7 mouse cellular contexts compared by ENCODE assay signal in genomic region chr11:80384461-80384860, GRCm38 (mm10). TPM values are rescaled to one million over a fixed set of nuclear protein-coding genes. Genes with fewer than 3 reads are reported as not detected.
DNase-seq lines count a peak whose midpoint lies in the region; ATAC-seq and TF ChIP-seq lines count a peak whose summit lies in the region.

No protein-coding gene starts in this region.

- H3K4me3 ChIP-seq in spleen, adult 2 months (ENCODE audit: extremely low read depth, insufficient read depth, insufficient read length) = peak overlapping the region; percentile 94; the same call in 1 of the 2 replicates
- peak overlapping the region; percentile 97 for H3K4me3 ChIP-seq in forebrain, embryonic 13.5 days
- peak overlapping the region; percentile 85 for H3K4me3 ChIP-seq in limb, embryonic 15.5 days
- peak overlapping the region; percentile 93 for H3K4me3 ChIP-seq in stomach, embryonic 16.5 days (replicated peaks; ENCODE audit: low read length)

- no peak for DNase-seq in spleen, adult 2 months (ENCODE audit: low read depth in 1 of 2, low spot score in 2 of 2)
- DNase-seq in spleen, postnatal 36 days (ENCODE audit: low spot score in 2 of 2) = no peak
- no peak for DNase-seq in Muller cell, postnatal 12 days (ENCODE audit: inconsistent ontology term)
- DNase-seq in testis, postnatal 14 days (ENCODE audit: low spot score) = no peak

- TF ChIP-seq POLR2A in spleen, adult 2 months (IDR thresholded peaks at IDR 0.05; ENCODE audit: low read depth, low read length) = no peak

- H3K27me3 ChIP-seq in spleen, adult 2 months (ENCODE audit: control insufficient read depth, insufficient read depth, low read length) = no peaks in the 10 kb centered on the region
- no peaks in the 10 kb centered on the region for H3K27me3 ChIP-seq in forebrain, embryonic 13.5 days
- H3K27me3 ChIP-seq in limb, embryonic 15.5 days = no peaks in the 10 kb centered on the region
- H3K27me3 ChIP-seq in stomach, embryonic 16.5 days (ENCODE audit: control insufficient read depth, insufficient read depth, low read length) = no peaks in the 10 kb centered on the region

- H3K9me3 ChIP-seq in forebrain, embryonic 13.5 days (replicated peaks) = no peaks in the 10 kb centered on the region
- no peaks in the 10 kb centered on the region for H3K9me3 ChIP-seq in limb, embryonic 15.5 days
- no peaks in the 10 kb centered on the region for H3K9me3 ChIP-seq in stomach, embryonic 16.5 days (replicated peaks; ENCODE audit: control insufficient read depth, low read length)

- H3K4me2 ChIP-seq in forebrain, embryonic 13.5 days = peak overlapping the region; percentile 94
- H3K4me2 ChIP-seq in limb, embryonic 15.5 days = peak overlapping the region; percentile 69
- H3K4me2 ChIP-seq in stomach, embryonic 16.5 days (ENCODE audit: low read depth, low read length) = peak overlapping the region; percentile 80

- H3K36me3 ChIP-seq in spleen, adult 2 months (ENCODE audit: control insufficient read depth, insufficient read depth, low read length) = peaks cover 20% of the 10 kb centered on the region
- H3K36me3 ChIP-seq in forebrain, embryonic 13.5 days (ENCODE audit: poor library complexity, severe bottlenecking) = peaks cover 24% of the 10 kb centered on the region
- peaks cover 27% of the 10 kb centered on the region for H3K36me3 ChIP-seq in limb, embryonic 15.5 days
- H3K36me3 ChIP-seq in stomach, embryonic 16.5 days (ENCODE audit: control insufficient read depth, insufficient read depth, low read length) = peaks cover 16% of the 10 kb centered on the region

- H3K4me1 ChIP-seq in spleen, adult 2 months (ENCODE audit: control insufficient read depth, insufficient read depth, insufficient read length) = peaks cover 2% of the 10 kb centered on the region; the same call in 1 of the 2 replicates
- peaks cover 43% of the 10 kb centered on the region for H3K4me1 ChIP-seq in forebrain, embryonic 13.5 days
- H3K4me1 ChIP-seq in limb, embryonic 15.5 days = peaks cover 27% of the 10 kb centered on the region; the same call in 1 of the 2 replicates
- peaks cover 11% of the 10 kb centered on the region for H3K4me1 ChIP-seq in stomach, embryonic 16.5 days (ENCODE audit: control insufficient read depth, insufficient read depth, low read length)

- H3K27ac ChIP-seq in spleen, adult 2 months (ENCODE audit: insufficient read depth, low read length) = no peak overlapping the region
- no peak overlapping the region; the same call in 1 of the 2 replicates for H3K27ac ChIP-seq in forebrain, embryonic 13.5 days
- H3K27ac ChIP-seq in limb, embryonic 15.5 days = no peak overlapping the region
- H3K27ac ChIP-seq in stomach, embryonic 16.5 days (ENCODE audit: low read length) = no peak overlapping the region

- no peak for TF ChIP-seq CTCF in spleen, adult 2 months (IDR thresholded peaks at IDR 0.05; ENCODE audit: extremely low read depth, insufficient read depth, insufficient read length, insufficient replicate concordance)

- ATAC-seq in forebrain, embryonic 13.5 days = no peak
- no peak for ATAC-seq in limb, embryonic 15.5 days (ENCODE audit: insufficient number of reproducible peaks, low FRiP score, low TSS enrichment, low read depth)
- no peak for ATAC-seq in stomach, embryonic 16.5 days (ENCODE audit: insufficient read depth, low FRiP score)

- H3K9ac ChIP-seq in forebrain, embryonic 13.5 days = peak overlapping the region; percentile 99
- peak overlapping the region; percentile 8 for H3K9ac ChIP-seq in limb, embryonic 15.5 days
- H3K9ac ChIP-seq in stomach, embryonic 16.5 days (ENCODE audit: low read length) = peak overlapping the region; percentile 65

RNA-seq across cellular contexts. Expression of gene Zfp207, which starts 1.4 kb away (rescaled TPM):
- polyA plus RNA-seq in spleen, adult 2 months (2012; rRNA removed) = 64.0 and 67.3 TPM in 2 replicates
- 266 and 272 TPM in 2 replicates for polyA plus RNA-seq in forebrain, embryonic 13.5 days (2015; fragmentation: Nextera tagmentation; extraction: Ambion mirVana)
- 193 and 196 TPM in 2 replicates for polyA plus RNA-seq in limb, embryonic 15.5 days (2015; fragmentation: Nextera tagmentation; extraction: Ambion mirVana)
- 187 and 192 TPM in 2 replicates for polyA plus RNA-seq in stomach, embryonic 16.5 days (2015; fragmentation: Nextera tagmentation; extraction: Ambion mirVana)

RNA-seq across cellular contexts. Expression of gene 5730455P16Rik, which starts 6.6 kb away (rescaled TPM):
- 3.5 and 4.7 TPM in 2 replicates for polyA plus RNA-seq in spleen, adult 2 months (2012; rRNA removed)
- polyA plus RNA-seq in forebrain, embryonic 13.5 days (2015; fragmentation: Nextera tagmentation; extraction: Ambion mirVana) = 30.3 and 32.3 TPM in 2 replicates
- polyA plus RNA-seq in limb, embryonic 15.5 days (2015; fragmentation: Nextera tagmentation; extraction: Ambion mirVana) = 21.2 and 21.6 TPM in 2 replicates
- polyA plus RNA-seq in stomach, embryonic 16.5 days (2015; fragmentation: Nextera tagmentation; extraction: Ambion mirVana) = 14.1 and 17.1 TPM in 2 replicates

RNA-seq across cellular contexts. Expression of gene Psmd11, which starts 44.0 kb away (rescaled TPM):
- 21.3 and 36.0 TPM in 2 replicates for polyA plus RNA-seq in spleen, adult 2 months (2012; rRNA removed)
- 370 and 373 TPM in 2 replicates for polyA plus RNA-seq in forebrain, embryonic 13.5 days (2015; fragmentation: Nextera tagmentation; extraction: Ambion mirVana)
- 292 and 301 TPM in 2 replicates for polyA plus RNA-seq in limb, embryonic 15.5 days (2015; fragmentation: Nextera tagmentation; extraction: Ambion mirVana)
- polyA plus RNA-seq in stomach, embryonic 16.5 days (2015; fragmentation: Nextera tagmentation; extraction: Ambion mirVana) = 267 and 270 TPM in 2 replicates

Comparison
In these comparisons a context has a peak if more than half of its experiments do, and no peak if none do; other contexts are left out.
1. H3K9ac ChIP-seq: peak in every context shown above with its lines; median percentile 99 in forebrain, embryonic 13.5 days; 65 in stomach, embryonic 16.5 days; 8 in limb, embryonic 15.5 days.